Mouse (Mus musculus) splenic B cell, adult 2 months (primary cell): ENCODE results near the gene Slc22a13.
A peak's percentile ranks its signal among the peaks of the same experiment; 100 is the strongest.

Experiments used
- DNase-seq: peaks from one replicate; pipeline ENCODE4 v3.0.0-alpha.2; 2011; ENCODE audit warnings: low read depth, low spot score
- H3K27me3 ChIP-seq: 2 replicates; pipeline ENCODE4 v1.6.1; 2012; ENCODE audit warnings: mild to moderate bottlenecking, low read length, moderate library complexity, mixed read lengths; ENCODE audit not compliant: control insufficient read depth, poor library complexity, insufficient read depth, severe bottlenecking
- H3K36me3 ChIP-seq: 2 replicates; pipeline ENCODE4 v1.6.1; 2012; ENCODE audit warnings: mild to moderate bottlenecking, low read length, moderate library complexity, mixed read lengths; ENCODE audit not compliant: control insufficient read depth, poor library complexity, insufficient read depth, severe bottlenecking

Gene Slc22a13

GRCm38 (mm10) chr9:119164743-119165142 lies 44.2 kb downstream of the Slc22a13 start:
- Histone ChIP-seq H3K27me3 (no peaks in the 10 kb centered on the region), H3K36me3 (no peaks in the 10 kb centered on the region)

GRCm38 (mm10) chr9:119160689-119161088 lies 48.2 kb downstream of the Slc22a13 start:
- H3K36me3 ChIP-seq, result no peaks in the 10 kb centered on the region
- no peak for DNase-seq
- H3K27me3 ChIP-seq, result no peaks in the 10 kb centered on the region

More at GRCm38 (mm10) chr9:119164743-119165142, 44.2 kb downstream of the Slc22a13 start:
- DNase-seq, result no peak

GRCm38 (mm10) chr9:119158861-119159260 lies 50.0 kb downstream of the Slc22a13 start, which contains the start of gene Gm47289:
Gene Gm47289, plus strand, starts transcription at chr9:119159161.
- no peaks in the 10 kb centered on the region for H3K27me3 ChIP-seq
- no peak for DNase-seq
- H3K36me3 ChIP-seq, result no peaks in the 10 kb centered on the region

- Histone ChIP-seq H3K36me3 (no peaks in the 10 kb centered on the region), H3K27me3 (no peaks in the 10 kb centered on the region)
- DNase-seq, result peak; percentile 34
Observed at GRCm38 (mm10) chr9:119156278-119157201, 52.4 kb downstream of the Slc22a13 start, which contains the start of gene Acaa1b. Gene Acaa1b, minus strand, starts transcription at chr9:119157093.

- Histone ChIP-seq H3K36me3 (no peaks in the 10 kb centered on the region), H3K27me3 (no peaks in the 10 kb centered on the region)
- no peak for DNase-seq
Observed at GRCm38 (mm10) chr9:119155826-119156225, 53.1 kb downstream of the Slc22a13 start.

- no peaks in the 10 kb centered on the region for H3K27me3 ChIP-seq
- no peaks in the 10 kb centered on the region for H3K36me3 ChIP-seq
- DNase-seq, result no peak
Observed at GRCm38 (mm10) chr9:119155416-119155815, 53.5 kb downstream of the Slc22a13 start.

- Histone ChIP-seq H3K36me3 (no peaks in the 10 kb centered on the region), H3K27me3 (no peaks in the 10 kb centered on the region)
- no peak for DNase-seq
Observed at GRCm38 (mm10) chr9:119151751-119152150, 57.1 kb downstream of the Slc22a13 start.

GRCm38 (mm10) chr9:119149601-119150000 lies 59.3 kb downstream of the Slc22a13 start:
- no peaks in the 10 kb centered on the region for H3K27me3 ChIP-seq
- peak; percentile 10 for DNase-seq
- H3K36me3 ChIP-seq, result no peaks in the 10 kb centered on the region

- H3K36me3 ChIP-seq, result no peaks in the 10 kb centered on the region
- no peak for DNase-seq
Observed at GRCm38 (mm10) chr9:119146098-119146770, 62.7 kb downstream of the Slc22a13 start.

GRCm38 (mm10) chr9:119145638-119146037 lies 63.3 kb downstream of the Slc22a13 start:
- Histone ChIP-seq H3K36me3 (no peaks in the 10 kb centered on the region), H3K27me3 (no peaks in the 10 kb centered on the region)
- no peak for DNase-seq

More at GRCm38 (mm10) chr9:119146098-119146770, 62.7 kb downstream of the Slc22a13 start:
- no peaks in the 10 kb centered on the region for H3K27me3 ChIP-seq

GRCm38 (mm10) chr9:119145137-119145536 lies 63.8 kb downstream of the Slc22a13 start:
- Histone ChIP-seq H3K27me3 (no peaks in the 10 kb centered on the region), H3K36me3 (no peaks in the 10 kb centered on the region)
- no peak for DNase-seq

GRCm38 (mm10) chr9:119144696-119145095 lies 64.2 kb downstream of the Slc22a13 start:
- no peak for DNase-seq
- H3K27me3 ChIP-seq, result no peaks in the 10 kb centered on the region
- H3K36me3 ChIP-seq, result no peaks in the 10 kb centered on the region

- H3K27me3 ChIP-seq, result no peaks in the 10 kb centered on the region
- no peaks in the 10 kb centered on the region for H3K36me3 ChIP-seq
- DNase-seq, result no peak
Observed at GRCm38 (mm10) chr9:119143372-119143771, 65.5 kb downstream of the Slc22a13 start.
